Mouse (Mus musculus) CH12.LX (cell line): Measurements from ENCODE around the gene Hlf. TPM values are rescaled to one million over a fixed set of nuclear protein-coding genes. Genes with fewer than 3 reads are reported as not detected.

Experiments
- DNase-seq: peaks from one replicate; pipeline ENCODE4 v3.0.0-alpha.2; 2013; ENCODE audit errors: extremely low read depth
- H3K27ac ChIP-seq: 2 replicates; pipeline ENCODE4 v1.5.1; 2012; ENCODE audit warnings: low read depth, mild to moderate bottlenecking, control low read depth, moderate library complexity; ENCODE audit not compliant: insufficient read depth
- H3K27me3 ChIP-seq: replicated peaks from 2 replicates; pipeline ENCODE3; 2012; ENCODE audit warnings: inconsistent platforms
- H3K36me3 ChIP-seq, 2 experiments: replicated peaks in 1 of 2; 2 replicates each; pipeline versions ENCODE3 to v1.6.1; 2012; ENCODE audit warnings: inconsistent platforms in 1 of 2, low read length in 1 of 2, mild to moderate bottlenecking in 1 of 2, mixed read lengths in 1 of 2, moderate library complexity in 1 of 2; ENCODE audit not compliant: control insufficient read depth in 1 of 2, insufficient read depth in 1 of 2
- H3K4me1 ChIP-seq, 2 experiments: 2 replicates each; pipeline ENCODE4 v1.6.1; 2012; ENCODE audit warnings: inconsistent platforms in 1 of 2, moderate library complexity in 1 of 2; ENCODE audit not compliant: insufficient read depth in 2 of 2, control insufficient read depth in 1 of 2
- H3K4me2 ChIP-seq: 2 replicates; pipeline ENCODE4 v1.6.1; 2012; ENCODE audit warnings: low read depth, mild to moderate bottlenecking, control low read depth; ENCODE audit not compliant: poor library complexity, insufficient read depth, severe bottlenecking
- H3K4me3 ChIP-seq, 3 experiments: fragments of 150-350 bp in 1 of 3; sonication (generic) in 1 of 3; replicated peaks in 1 of 3; 2 replicates each; pipeline versions ENCODE3 to v1.5.1; 2011 to 2012; ENCODE audit warnings: low read depth in 2 of 3, low read length in 2 of 3, mild to moderate bottlenecking in 2 of 3, moderate library complexity in 2 of 3, control low read depth in 1 of 3, improper control_type of control experiment in 1 of 3, inconsistent platforms in 1 of 3, mixed read lengths in 1 of 3; ENCODE audit not compliant: poor library complexity in 1 of 3
- H3K79me2 ChIP-seq: replicated peaks from 2 replicates; pipeline ENCODE4 v1.6.1; 2012; ENCODE audit warnings: mild to moderate bottlenecking, moderate library complexity; ENCODE audit not compliant: control insufficient read depth, poor library complexity, insufficient read depth, severe bottlenecking; ENCODE audit errors: extremely low read depth
- H3K9ac ChIP-seq: 2 replicates; pipeline ENCODE4 v1.6.1; 2012; ENCODE audit warnings: low read depth, mild to moderate bottlenecking, control low read depth, moderate library complexity; ENCODE audit not compliant: insufficient read depth
- H3K9me3 ChIP-seq: replicated peaks from 2 replicates; pipeline ENCODE3; 2012; ENCODE audit warnings: low read length, inconsistent platforms, mixed read lengths
- CHD2 ChIP-seq: IDR thresholded peaks from 2 replicates; pipeline ENCODE4 v1.6.1; 2011; ENCODE audit warnings: low read length, improper control_type of control experiment
- E2F4 ChIP-seq: IDR thresholded peaks from 2 replicates; pipeline ENCODE4 v1.6.1; 2011; ENCODE audit warnings: low read depth, low read length, improper control_type of control experiment; ENCODE audit not compliant: insufficient replicate concordance
- ELF1 ChIP-seq: IDR thresholded peaks from 2 replicates; pipeline ENCODE4 v1.6.1; 2014; ENCODE audit warnings: low read depth, mild to moderate bottlenecking, inconsistent platforms, low read length, improper control_type of control experiment
- GABPA ChIP-seq: IDR thresholded peaks from 2 replicates; pipeline ENCODE4 v1.6.1; 2012; ENCODE audit warnings: low read depth, low read length, improper control_type of control experiment, inconsistent platforms; ENCODE audit not compliant: insufficient replicate concordance
- IRF4 ChIP-seq: IDR thresholded peaks from 2 replicates; pipeline ENCODE4 v1.6.1; 2014; ENCODE audit warnings: low read depth, mild to moderate bottlenecking, inconsistent platforms, low read length, improper control_type of control experiment
- MAX ChIP-seq: IDR thresholded peaks from 2 replicates; pipeline ENCODE4 v1.6.1; 2011; ENCODE audit warnings: low read length, improper control_type of control experiment
- MAZ ChIP-seq: IDR thresholded peaks from 2 replicates; pipeline ENCODE4 v1.6.1; 2012; ENCODE audit warnings: low read depth, mild to moderate bottlenecking, inconsistent platforms, low read length, improper control_type of control experiment, moderate library complexity
- MEF2A ChIP-seq: IDR thresholded peaks from 2 replicates; pipeline ENCODE4 v1.6.1; 2014; ENCODE audit warnings: low read depth, mild to moderate bottlenecking, inconsistent platforms, low read length, improper control_type of control experiment, borderline replicate concordance
- NELFE ChIP-seq: IDR thresholded peaks from 2 replicates; pipeline ENCODE4 v1.6.1; 2011; ENCODE audit warnings: low read depth, low read length, improper control_type of control experiment
- NRF1 ChIP-seq: IDR thresholded peaks from 2 replicates; pipeline ENCODE4 v1.6.1; 2014; ENCODE audit warnings: low read depth, mild to moderate bottlenecking, inconsistent platforms, low read length, improper control_type of control experiment, moderate library complexity
- PAX5 ChIP-seq: IDR thresholded peaks from 2 replicates; pipeline ENCODE4 v1.6.1; 2012; ENCODE audit warnings: low read length, inconsistent platforms, mixed read lengths
- POLR2AphosphoS2 ChIP-seq: IDR thresholded peaks from 2 replicates; pipeline ENCODE4 v1.6.1; 2011; ENCODE audit warnings: low read depth, low read length, improper control_type of control experiment
- SIN3A ChIP-seq: IDR thresholded peaks from 2 replicates; pipeline ENCODE4 v1.6.1; 2012; ENCODE audit warnings: low read length, improper control_type of control experiment, inconsistent platforms
- TCF12 ChIP-seq: IDR thresholded peaks from 2 replicates; pipeline ENCODE4 v1.6.1; 2014; ENCODE audit warnings: low read depth, mild to moderate bottlenecking, inconsistent platforms, low read length, improper control_type of control experiment
- USF1 ChIP-seq: IDR thresholded peaks from 2 replicates; pipeline ENCODE4 v1.6.1; 2014; ENCODE audit warnings: low read depth, mild to moderate bottlenecking, inconsistent platforms, low read length, improper control_type of control experiment
- USF2 ChIP-seq: conservative IDR thresholded peaks from 2 replicates; pipeline ENCODE4 v1.6.1; 2011; ENCODE audit warnings: low read depth, low read length, improper control_type of control experiment
- ZC3H11A ChIP-seq: IDR thresholded peaks from 2 replicates; pipeline ENCODE4 v1.6.1; 2012; ENCODE audit warnings: low read depth, mild to moderate bottlenecking, inconsistent platforms, low read length, improper control_type of control experiment
- ZNF384 ChIP-seq: IDR thresholded peaks from 2 replicates; pipeline ENCODE4 v1.6.1; 2012; ENCODE audit warnings: low read depth, low read length, improper control_type of control experiment, inconsistent platforms
- dilution Hi-C: fragments of 300-500 bp; cut with MboI; formaldehyde crosslinking; loops from 2 replicates; pipeline ENCODE4 v1.14.3; 2020; ENCODE audit warnings: low sequenced_read_pairs; ENCODE audit not compliant: extremely low pct_unique_long_range_greater_than_20kb, extremely low pct_ligation_motif_present
- in situ Hi-C: fragments of 300-500 bp; cut with MboI; formaldehyde crosslinking; loops from 3 replicates; pipeline ENCODE4 v1.14.3; 2019; ENCODE audit warnings: low sequenced_read_pairs, low pct_ligation_motif_present, low pct_unique_long_range_greater_than_20kb, mixed read lengths
- polyA plus RNA-seq: library from polyadenylated mRNA; unstranded; fragments of >175 nt; gene quantifications from 2 replicates; pipeline ENCODE4 v1.2.1, GENCODE M21; 2012; ENCODE audit warnings: low read depth; ENCODE audit not compliant: insufficient read length
- total RNA-seq, 2 experiments: library from RNA; depleted of rRNA; stranded (reverse); fragments of 300-350 nt in 1 of 2; fragments of >200 nt in 1 of 2; gene quantifications; 2 replicates each; pipeline ENCODE4 v1.2.3; 2012 to 2014

Hlf gene
- total and polyA plus RNA-seq, 3 experiments: 0.08 to 0.36 TPM; not detected in 1

GRCm38 (mm10) chr11:90291156-90291555 is 99.5 kb downstream of the Hlf start:
- in situ Hi-C loops (no loop called here), dilution Hi-C loops (no loop called here)
- Histone ChIP-seq H3K4me2 (no peak overlapping the region), H3K79me2 (no peaks in the 10 kb centered on the region), H3K27me3 (no peaks in the 10 kb centered on the region), H3K27ac (no peak overlapping the region), H3K4me3 (no peak overlapping the region), H3K9ac (no peak overlapping the region), H3K9me3 (no peaks in the 10 kb centered on the region), H3K36me3 (no peaks in the 10 kb centered on the region), H3K4me1 (peaks cover 0 to 7% of the 10 kb centered on the region in 2 experiments; a peak in 2 of 4 replicates)
- DNase-seq: no peak
- TF ChIP-seq NELFE: no peak
- TF ChIP-seq ZC3H11A: no peak
- no peak for TF ChIP-seq ZNF384
- no peak for TF ChIP-seq PAX5
- no peak for TF ChIP-seq SIN3A
- TF ChIP-seq MAX: no peak
- no peak for TF ChIP-seq POLR2AphosphoS2
- TF ChIP-seq USF2: no peak
- no peak for TF ChIP-seq GABPA
- TF ChIP-seq NRF1: no peak
- no peak for TF ChIP-seq MAZ
- TF ChIP-seq ELF1: no peak
- TF ChIP-seq MEF2A: no peak
- no peak for TF ChIP-seq IRF4
- no peak for TF ChIP-seq CHD2
- no peak for TF ChIP-seq E2F4

- Histone ChIP-seq H3K4me3 (no peak overlapping the region), H3K79me2 (no peaks in the 10 kb centered on the region), H3K4me1 (peaks cover 0 to 7% of the 10 kb centered on the region in 2 experiments; a peak in 2 of 4 replicates), H3K36me3 (no peaks in the 10 kb centered on the region), H3K27me3 (no peaks in the 10 kb centered on the region), H3K9me3 (no peaks in the 10 kb centered on the region), H3K9ac (no peak overlapping the region), H3K4me2 (no peak overlapping the region), H3K27ac (no peak overlapping the region)
- DNase-seq: peak; percentile 8
- dilution Hi-C loops: no loop called here
- in situ Hi-C loops: no loop called here
- no peak for TF ChIP-seq TCF12
- no peak for TF ChIP-seq MEF2A
- TF ChIP-seq USF1: no peak
These were observed 104.0 kb downstream of the Hlf start for GRCm38 (mm10) chr11:90286550-90287154.

Other genes starting within 250 kb of the Hlf start
- 3.0 and 4.4 TPM in 2 replicates for gene Gm45716, start 203.2 kb downstream of the Hlf start, total RNA-seq (2012; rRNA removed)
- 9.4 and 9.9 TPM in 2 replicates for gene Gm45716, start 203.2 kb downstream of the Hlf start, total RNA-seq (2014; rRNA removed)
- gene Gm45716, start 203.2 kb downstream of the Hlf start, polyA plus RNA-seq: 14.7 and 15.9 TPM in 2 replicates
- 10.3 and 13.8 TPM in 2 replicates for gene Mmd, start 141.4 kb downstream of the Hlf start, total RNA-seq (2012; rRNA removed)
- gene Mmd, start 141.4 kb downstream of the Hlf start, total RNA-seq (2014; rRNA removed): 60.4 and 70.5 TPM in 2 replicates
- 36.1 and 39.8 TPM in 2 replicates for gene Mmd, start 141.4 kb downstream of the Hlf start, polyA plus RNA-seq
- 5.2 and 5.6 TPM in 2 replicates for gene Stxbp4, start 247.2 kb upstream of the Hlf start, total RNA-seq (2012; rRNA removed)
- gene Stxbp4, start 247.2 kb upstream of the Hlf start, total RNA-seq (2014; rRNA removed): 3.7 and 3.9 TPM in 2 replicates
- 4.6 and 5.9 TPM in 2 replicates for gene Stxbp4, start 247.2 kb upstream of the Hlf start, polyA plus RNA-seq
- gene Cox11, start 247.3 kb upstream of the Hlf start, total RNA-seq (2012; rRNA removed): 43.2 and 45.4 TPM in 2 replicates
- 63.1 and 64.3 TPM in 2 replicates for gene Cox11, start 247.3 kb upstream of the Hlf start, total RNA-seq (2014; rRNA removed)
- 61.4 and 65.6 TPM in 2 replicates for gene Cox11, start 247.3 kb upstream of the Hlf start, polyA plus RNA-seq